Mouse (Mus musculus): ENCODE results near the gene Gm6096. TPM values are rescaled to one million over a fixed set of nuclear protein-coding genes. Genes with fewer than 3 reads are reported as not detected.

The Gm6096 gene
- polyA plus RNA-seq, 1 experiment: 0.13 TPM

DNA sequence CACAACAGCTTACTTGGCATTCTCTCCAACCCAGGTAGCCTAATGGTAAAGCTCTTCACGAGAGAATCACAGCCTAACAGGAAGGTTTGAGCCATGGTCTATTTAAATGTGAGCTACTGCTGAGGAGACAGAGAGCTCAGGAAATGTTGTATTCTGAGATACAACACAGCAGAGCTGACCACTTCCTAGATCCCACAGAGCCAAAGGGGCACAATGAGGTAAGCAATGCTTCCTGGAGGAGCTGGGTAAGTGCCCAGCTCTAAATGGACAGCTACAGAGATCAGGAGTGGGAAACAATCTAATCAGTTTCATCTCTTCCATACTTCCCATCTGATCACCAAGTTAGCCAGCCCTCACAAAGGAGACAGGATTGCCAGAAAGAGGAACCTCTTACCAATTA is 40.4 kb downstream of the Gm6096 start:
- no peak for TF ChIP-seq MAX (IDR thresholded peaks at IDR 0.05; ENCODE audit: low read depth)
- no peak for TF ChIP-seq CEBPB (IDR thresholded peaks at IDR 0.05; ENCODE audit: insufficient read depth, poor library complexity, severe bottlenecking)
- TF ChIP-seq POLR2AphosphoS2 (IDR thresholded peaks at IDR 0.05; ENCODE audit: insufficient read length, low read depth): no peak
- no peak for TF ChIP-seq USF1 (IDR thresholded peaks at IDR 0.05; ENCODE audit: low read depth)
- no peak for TF ChIP-seq E2F4 (IDR thresholded peaks at IDR 0.05; ENCODE audit: insufficient read depth)
- no peak for TF ChIP-seq MYOD1 (IDR thresholded peaks at IDR 0.05; ENCODE audit: control insufficient read depth in 1 of 3, insufficient read length in 2 of 3, low read depth in 2 of 3)
- TF ChIP-seq TCF3 (IDR thresholded peaks at IDR 0.05; ENCODE audit: insufficient read length, low read depth): no peak
- TF ChIP-seq REST (IDR thresholded peaks at IDR 0.05; ENCODE audit: insufficient read depth, insufficient read length): no peak
- no peak for TF ChIP-seq MYOG (IDR thresholded peaks at IDR 0.05; ENCODE audit: control insufficient read depth in 1 of 3, insufficient read depth in 1 of 3, insufficient read length in 2 of 3, low read depth in 2 of 3)
- H3ac ChIP-seq (ENCODE audit: control insufficient read depth, insufficient read length): no peak overlapping the region
- no peak overlapping the region for H3K4me3 ChIP-seq
- H3K27me3 ChIP-seq (ENCODE audit: control insufficient read depth, insufficient read depth, insufficient read length): no peaks in the 10 kb centered on the region
- peaks cover 85% of the 10 kb centered on the region for H3K79me2 ChIP-seq (ENCODE audit: control insufficient read depth, insufficient read depth)
- no peaks in the 10 kb centered on the region for H3K36me3 ChIP-seq (ENCODE audit: control insufficient read depth, insufficient read depth)
- no peak overlapping the region for H3K4me2 ChIP-seq (ENCODE audit: low read depth)

- H3K4me2 ChIP-seq (ENCODE audit: low read depth): no peak overlapping the region
- H3K27me3 ChIP-seq (ENCODE audit: control insufficient read depth, insufficient read depth, insufficient read length): no peaks in the 10 kb centered on the region
- H3K79me2 ChIP-seq (ENCODE audit: control insufficient read depth, insufficient read depth): peaks cover 90% of the 10 kb centered on the region
- TF ChIP-seq MYOD1 (IDR thresholded peaks at IDR 0.05; ENCODE audit: control insufficient read depth in 1 of 3, insufficient read length in 2 of 3, low read depth in 2 of 3) (no peak), CEBPB (IDR thresholded peaks at IDR 0.05; ENCODE audit: insufficient read depth, poor library complexity, severe bottlenecking) (no peak), REST (IDR thresholded peaks at IDR 0.05; ENCODE audit: insufficient read depth, insufficient read length) (no peak), POLR2A (IDR thresholded peaks at IDR 0.05; ENCODE audit: insufficient read length, low read depth) (no peak), POLR2AphosphoS2 (IDR thresholded peaks at IDR 0.05; ENCODE audit: insufficient read length, low read depth) (no peak), MYOG (IDR thresholded peaks at IDR 0.05; ENCODE audit: control insufficient read depth in 1 of 3, insufficient read depth in 1 of 3, insufficient read length in 2 of 3, low read depth in 2 of 3) (no peak), TCF3 (IDR thresholded peaks at IDR 0.05; ENCODE audit: insufficient read length, low read depth) (no peak), E2F4 (IDR thresholded peaks at IDR 0.05; ENCODE audit: insufficient read depth) (no peak)
- no peak overlapping the region for H3ac ChIP-seq (ENCODE audit: control insufficient read depth, insufficient read length)
- no peaks in the 10 kb centered on the region for H3K36me3 ChIP-seq (ENCODE audit: control insufficient read depth, insufficient read depth)
- no peak overlapping the region for H3K4me3 ChIP-seq
These were observed 41.8 kb downstream of the Gm6096 start for GRCm38 (mm10) chr7:34292633-34293032.

DNA sequence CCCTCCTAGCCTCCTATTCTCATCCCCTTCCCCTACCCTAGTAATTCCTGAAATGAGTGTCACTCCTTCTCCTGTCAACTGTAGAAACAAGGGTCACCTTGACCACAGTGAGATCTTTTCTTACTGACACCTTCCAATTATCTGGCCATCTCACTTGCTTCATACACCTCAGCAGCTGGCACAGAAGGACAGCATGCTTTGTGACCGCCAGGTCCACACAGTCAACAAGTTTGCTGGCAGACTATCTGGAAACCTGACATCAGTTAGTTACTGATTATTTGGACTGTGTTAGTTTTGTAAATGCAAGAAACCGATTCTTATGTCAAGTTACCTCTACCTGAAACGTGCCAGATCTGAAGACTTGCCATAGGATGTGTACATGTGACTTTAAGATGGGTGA is 45.3 kb downstream of the Gm6096 start:
- Histone ChIP-seq H3K4me3 (no peak overlapping the region), H3K79me2 (ENCODE audit: control insufficient read depth, insufficient read depth) (peaks cover 96% of the 10 kb centered on the region), H3K4me2 (ENCODE audit: low read depth) (no peak overlapping the region), H3K36me3 (ENCODE audit: control insufficient read depth, insufficient read depth) (peaks cover 3% of the 10 kb centered on the region), H3ac (ENCODE audit: control insufficient read depth, insufficient read length) (no peak overlapping the region), H3K27me3 (ENCODE audit: control insufficient read depth, insufficient read depth, insufficient read length) (no peaks in the 10 kb centered on the region)
- TF ChIP-seq MYOG (IDR thresholded peaks at IDR 0.05; ENCODE audit: control insufficient read depth in 1 of 3, insufficient read depth in 1 of 3, insufficient read length in 2 of 3, low read depth in 2 of 3): no peak
- no peak for TF ChIP-seq TCF12 (IDR thresholded peaks at IDR 0.05; ENCODE audit: insufficient read depth, poor library complexity, severe bottlenecking)
- TF ChIP-seq CEBPB (IDR thresholded peaks at IDR 0.05; ENCODE audit: insufficient read depth, poor library complexity, severe bottlenecking): no peak
- TF ChIP-seq SRF (IDR thresholded peaks at IDR 0.05; ENCODE audit: control insufficient read depth, insufficient read length, low read depth): no peak
- TF ChIP-seq POLR2A (IDR thresholded peaks at IDR 0.05; ENCODE audit: insufficient read length, low read depth): no peak
- no peak for TF ChIP-seq E2F4 (IDR thresholded peaks at IDR 0.05; ENCODE audit: insufficient read depth)
- TF ChIP-seq MYOD1 (IDR thresholded peaks at IDR 0.05; ENCODE audit: control insufficient read depth in 1 of 3, insufficient read length in 2 of 3, low read depth in 2 of 3): no peak
- TF ChIP-seq POLR2AphosphoS2 (IDR thresholded peaks at IDR 0.05; ENCODE audit: insufficient read length, low read depth): no peak
- no peak for TF ChIP-seq REST (IDR thresholded peaks at IDR 0.05; ENCODE audit: insufficient read depth, insufficient read length)
- TF ChIP-seq MAX (IDR thresholded peaks at IDR 0.05; ENCODE audit: low read depth): no peak
- no peak for TF ChIP-seq USF1 (IDR thresholded peaks at IDR 0.05; ENCODE audit: low read depth)
- TF ChIP-seq TCF3 (IDR thresholded peaks at IDR 0.05; ENCODE audit: insufficient read length, low read depth): no peak

- no peak for TF ChIP-seq REST (IDR thresholded peaks at IDR 0.05; ENCODE audit: insufficient read depth, insufficient read length)
- no peak for TF ChIP-seq POLR2A (IDR thresholded peaks at IDR 0.05; ENCODE audit: insufficient read length, low read depth)
- no peak for TF ChIP-seq TCF3 (IDR thresholded peaks at IDR 0.05; ENCODE audit: insufficient read length, low read depth)
- no peak for TF ChIP-seq MYOG (IDR thresholded peaks at IDR 0.05; ENCODE audit: control insufficient read depth in 1 of 3, insufficient read depth in 1 of 3, insufficient read length in 2 of 3, low read depth in 2 of 3)
- no peak for TF ChIP-seq CEBPB (IDR thresholded peaks at IDR 0.05; ENCODE audit: insufficient read depth, poor library complexity, severe bottlenecking)
- no peak for TF ChIP-seq POLR2AphosphoS2 (IDR thresholded peaks at IDR 0.05; ENCODE audit: insufficient read length, low read depth)
- TF ChIP-seq USF1 (IDR thresholded peaks at IDR 0.05; ENCODE audit: low read depth): no peak
- TF ChIP-seq SRF (IDR thresholded peaks at IDR 0.05; ENCODE audit: control insufficient read depth, insufficient read length, low read depth): no peak
- no peak for TF ChIP-seq MYOD1 (IDR thresholded peaks at IDR 0.05; ENCODE audit: control insufficient read depth in 1 of 3, insufficient read length in 2 of 3, low read depth in 2 of 3)
- TF ChIP-seq MAX (IDR thresholded peaks at IDR 0.05; ENCODE audit: low read depth): no peak
- no peak for TF ChIP-seq TCF12 (IDR thresholded peaks at IDR 0.05; ENCODE audit: insufficient read depth, poor library complexity, severe bottlenecking)
- no peak for TF ChIP-seq E2F4 (IDR thresholded peaks at IDR 0.05; ENCODE audit: insufficient read depth)
- Histone ChIP-seq H3K4me3 (no peak overlapping the region), H3K36me3 (ENCODE audit: control insufficient read depth, insufficient read depth) (peaks cover 10% of the 10 kb centered on the region), H3K79me2 (ENCODE audit: control insufficient read depth, insufficient read depth) (peaks cover 95% of the 10 kb centered on the region), H3K27me3 (ENCODE audit: control insufficient read depth, insufficient read depth, insufficient read length) (no peaks in the 10 kb centered on the region), H3K4me2 (ENCODE audit: low read depth) (no peak overlapping the region), H3ac (ENCODE audit: control insufficient read depth, insufficient read length) (no peak overlapping the region)
These were observed 48.0 kb downstream of the Gm6096 start for GRCm38 (mm10) chr7:34298818-34299217.

Other genes with a start within 250 kb of the Gm6096 start
- not detected for gene Scgb2b27, start 237.1 kb upstream of the Gm6096 start, polyA plus RNA-seq (2012; fragmentation: generic; extraction: Trizol)
- not detected for gene Scgb1b27, start 229.6 kb upstream of the Gm6096 start, polyA plus RNA-seq (2012; fragmentation: generic; extraction: Trizol)
- gene Scgb1b30, start 155.6 kb upstream of the Gm6096 start, polyA plus RNA-seq (2012; fragmentation: generic; extraction: Trizol): not detected
- 22.1 TPM for gene Wtip, start 117.8 kb upstream of the Gm6096 start, polyA plus RNA-seq (2012; fragmentation: generic; extraction: Trizol)
- gene Uba2, start 81.4 kb upstream of the Gm6096 start, polyA plus RNA-seq (2012; fragmentation: generic; extraction: Trizol): 48.7 TPM
- 48.4 TPM for gene Pdcd2l, start 54.4 kb upstream of the Gm6096 start, polyA plus RNA-seq (2012; fragmentation: generic; extraction: Trizol)
- gene Gpi1, start 20.7 kb upstream of the Gm6096 start, polyA plus RNA-seq (2012; fragmentation: generic; extraction: Trizol): 671 TPM
- 14.5 TPM for gene 4931406P16Rik, start 62.5 kb downstream of the Gm6096 start, polyA plus RNA-seq (2012; fragmentation: generic; extraction: Trizol)
- 69.3 TPM for gene Lsm14a, start 142.3 kb downstream of the Gm6096 start, polyA plus RNA-seq (2012; fragmentation: generic; extraction: Trizol)